Mouse (Mus musculus): ENCODE data around the gene Tnni3k. TPM values are rescaled to one million over a fixed set of nuclear protein-coding genes. Genes with fewer than 3 reads are reported as not detected.

Gene Tnni3k
- total and polyA plus RNA-seq, 3 experiments: 0.07 TPM; not detected in 2

DNA sequence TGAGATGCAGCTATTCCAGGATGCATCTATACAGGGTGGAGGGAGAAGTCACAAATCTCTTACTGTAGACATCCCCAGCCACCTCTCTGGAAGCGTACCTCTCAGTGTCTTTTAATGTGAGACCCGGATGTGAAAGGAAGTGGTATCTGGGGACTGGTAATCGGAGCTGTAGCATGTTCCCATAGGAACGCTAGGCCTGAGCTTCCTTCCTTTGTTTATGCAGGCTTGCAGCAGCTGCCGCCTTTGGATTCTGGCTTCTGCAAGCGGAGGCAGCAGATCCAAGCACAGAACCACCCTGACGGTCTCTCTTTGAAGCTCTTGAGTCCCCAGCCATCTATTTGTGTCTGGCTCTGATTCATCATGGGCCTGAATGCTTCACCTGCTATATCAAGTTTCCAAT is 248.6 kb downstream of the Tnni3k start:
- in situ Hi-C loops (cut with MboI; ENCODE audit: low pct_ligation_motif_present, low pct_unique_long_range_greater_than_20kb, low sequenced_read_pairs) (no loop called here), dilution Hi-C loops (cut with MboI; ENCODE audit: extremely low pct_ligation_motif_present, extremely low pct_unique_long_range_greater_than_20kb, low sequenced_read_pairs) (no loop called here)
- Histone ChIP-seq H3K27ac (ENCODE audit: insufficient read depth, low read depth) (no peak overlapping the region), H3K4me1 (ENCODE audit: control insufficient read depth in 1 of 2, insufficient read depth in 2 of 2) (peaks cover 0 to 19% of the 10 kb centered on the region in 2 experiments; a peak in 2 of 4 replicates), H3K9me3 (replicated peaks; ENCODE audit: low read length) (no peaks in the 10 kb centered on the region), H3K79me2 (replicated peaks; ENCODE audit: control insufficient read depth, extremely low read depth, insufficient read depth, poor library complexity, severe bottlenecking) (no peaks in the 10 kb centered on the region), H3K36me3 (replicated peaks in 1 of 2; ENCODE audit: control insufficient read depth in 1 of 2, insufficient read depth in 1 of 2, low read length in 1 of 2) (no peaks in the 10 kb centered on the region), H3K9ac (ENCODE audit: insufficient read depth, low read depth) (no peak overlapping the region), H3K27me3 (replicated peaks) (no peaks in the 10 kb centered on the region), H3K4me3 (replicated peaks in 1 of 3; ENCODE audit: low read depth in 2 of 3, low read length in 2 of 3, poor library complexity in 1 of 3) (no peak overlapping the region), H3K4me2 (ENCODE audit: insufficient read depth, low read depth, poor library complexity, severe bottlenecking) (no peak overlapping the region)
- TF ChIP-seq NELFE (IDR thresholded peaks at IDR 0.05; ENCODE audit: low read depth, low read length) (no peak), MEF2A (IDR thresholded peaks at IDR 0.05; ENCODE audit: borderline replicate concordance, low read depth, low read length) (no peak), PAX5 (IDR thresholded peaks at IDR 0.05; ENCODE audit: low read length) (no peak), RAD21 (IDR thresholded peaks at IDR 0.05; ENCODE audit: low read depth, low read length) (no peak), CHD1 (IDR thresholded peaks at IDR 0.05; ENCODE audit: low read depth, low read length) (no peak), MAZ (IDR thresholded peaks at IDR 0.05; ENCODE audit: low read depth, low read length) (no peak), MXI1 (IDR thresholded peaks at IDR 0.05; ENCODE audit: low read depth, low read length) (no peak), ZKSCAN1 (IDR thresholded peaks at IDR 0.05; ENCODE audit: borderline replicate concordance, low read depth, low read length) (no peak), ETS1 (conservative IDR thresholded peaks at IDR 0.05; ENCODE audit: low read depth, low read length) (no peak), RCOR1 (conservative IDR thresholded peaks at IDR 0.05; ENCODE audit: low read depth, low read length) (no peak), ELF1 (IDR thresholded peaks at IDR 0.05; ENCODE audit: low read depth, low read length) (no peak), TCF12 (IDR thresholded peaks at IDR 0.05; ENCODE audit: low read depth, low read length) (no peak), MAX (IDR thresholded peaks at IDR 0.05; ENCODE audit: low read length) (no peak), CTCF (conservative IDR thresholded peaks at IDR 0.05 in 1 of 2, IDR thresholded peaks at IDR 0.05 in 1 of 2; ENCODE audit: low read depth in 2 of 2, low read length in 2 of 2) (no peak), KAT2A (IDR thresholded peaks at IDR 0.05; ENCODE audit: insufficient replicate concordance, low read length) (no peak), UBTF (IDR thresholded peaks at IDR 0.05; ENCODE audit: low read depth, low read length) (no peak), ZMIZ1 (IDR thresholded peaks at IDR 0.05; ENCODE audit: low read depth, low read length) (no peak), IRF4 (IDR thresholded peaks at IDR 0.05; ENCODE audit: low read depth, low read length) (no peak), GABPA (IDR thresholded peaks at IDR 0.05; ENCODE audit: insufficient replicate concordance, low read depth, low read length) (no peak)
- no peak for DNase-seq (ENCODE audit: extremely low read depth)

DNA sequence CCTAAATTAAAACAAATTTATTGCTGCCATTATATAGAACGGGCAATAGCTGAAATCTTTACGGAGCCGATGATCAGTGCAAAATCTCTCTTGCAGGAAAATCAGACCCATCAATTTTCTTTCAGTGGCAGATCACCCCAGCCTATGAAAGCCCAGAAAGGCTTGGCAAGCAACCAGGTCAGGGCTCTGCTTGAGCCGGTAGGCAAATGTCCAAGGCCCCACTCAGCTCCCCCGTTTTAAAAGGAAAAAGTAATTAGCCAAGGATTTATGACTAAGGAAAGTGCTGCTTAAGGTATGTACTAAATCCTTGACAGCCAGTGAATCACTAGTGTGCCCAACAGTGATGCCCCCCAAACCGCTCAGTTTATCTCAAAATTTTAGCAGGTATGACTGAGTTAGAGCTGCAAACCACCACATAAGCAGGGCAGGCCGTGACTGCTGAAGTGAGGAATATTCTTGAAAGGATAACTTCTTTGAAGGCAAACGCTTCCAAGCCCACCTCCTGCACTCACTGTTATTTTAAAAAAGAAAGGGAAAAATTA is 254.2 kb downstream of the Tnni3k start:
- in situ Hi-C loops (cut with MboI; ENCODE audit: low pct_ligation_motif_present, low pct_unique_long_range_greater_than_20kb, low sequenced_read_pairs): no loop called here
- no peak overlapping the region for H3K4me3 ChIP-seq (replicated peaks in 1 of 3; ENCODE audit: low read depth in 2 of 3, low read length in 2 of 3, poor library complexity in 1 of 3)

More for the DNA sequence above, 254.2 kb downstream of the Tnni3k start:
- Histone ChIP-seq H3K9ac (ENCODE audit: insufficient read depth, low read depth) (no peak overlapping the region), H3K9me3 (replicated peaks; ENCODE audit: low read length) (no peaks in the 10 kb centered on the region), H3K27ac (ENCODE audit: insufficient read depth, low read depth) (no peak overlapping the region), H3K4me1 (ENCODE audit: control insufficient read depth in 1 of 2, insufficient read depth in 2 of 2) (peaks cover 0 to 30% of the 10 kb centered on the region in 2 experiments; a peak in 2 of 4 replicates), H3K36me3 (replicated peaks in 1 of 2; ENCODE audit: control insufficient read depth in 1 of 2, insufficient read depth in 1 of 2, low read length in 1 of 2) (no peaks in the 10 kb centered on the region), H3K27me3 (replicated peaks) (no peaks in the 10 kb centered on the region), H3K4me2 (ENCODE audit: insufficient read depth, low read depth, poor library complexity, severe bottlenecking) (no peak overlapping the region), H3K79me2 (replicated peaks; ENCODE audit: control insufficient read depth, extremely low read depth, insufficient read depth, poor library complexity, severe bottlenecking) (no peaks in the 10 kb centered on the region)
- no peak for TF ChIP-seq UBTF (IDR thresholded peaks at IDR 0.05; ENCODE audit: low read depth, low read length)
- no peak for TF ChIP-seq KAT2A (IDR thresholded peaks at IDR 0.05; ENCODE audit: insufficient replicate concordance, low read length)
- no peak for TF ChIP-seq ELF1 (IDR thresholded peaks at IDR 0.05; ENCODE audit: low read depth, low read length)
- TF ChIP-seq HCFC1 (IDR thresholded peaks at IDR 0.05; ENCODE audit: low read depth, low read length): no peak
- no peak for TF ChIP-seq MAX (IDR thresholded peaks at IDR 0.05; ENCODE audit: low read length)
- no peak for TF ChIP-seq RAD21 (IDR thresholded peaks at IDR 0.05; ENCODE audit: low read depth, low read length)
- TF ChIP-seq ZMIZ1 (IDR thresholded peaks at IDR 0.05; ENCODE audit: low read depth, low read length): no peak
- TF ChIP-seq SIN3A (IDR thresholded peaks at IDR 0.05; ENCODE audit: low read length): no peak
- no peak for TF ChIP-seq USF2 (conservative IDR thresholded peaks at IDR 0.05; ENCODE audit: low read depth, low read length)
- TF ChIP-seq JUND (conservative IDR thresholded peaks at IDR 0.05; ENCODE audit: low read depth, low read length): no peak
- no peak for TF ChIP-seq ZNF384 (IDR thresholded peaks at IDR 0.05; ENCODE audit: low read depth, low read length)
- no peak for TF ChIP-seq MXI1 (IDR thresholded peaks at IDR 0.05; ENCODE audit: low read depth, low read length)
- no peak for DNase-seq (ENCODE audit: extremely low read depth)
- dilution Hi-C loops (cut with MboI; ENCODE audit: extremely low pct_ligation_motif_present, extremely low pct_unique_long_range_greater_than_20kb, low sequenced_read_pairs): no loop called here
